Mouse (Mus musculus): ENCODE results near the gene Tspear. TPM values are rescaled to one million over a fixed set of nuclear protein-coding genes. Genes with fewer than 3 reads are reported as not detected.

Tspear gene
- polyA plus RNA-seq, 1 experiment from 2014 or later: 1.4 TPM

DNA sequence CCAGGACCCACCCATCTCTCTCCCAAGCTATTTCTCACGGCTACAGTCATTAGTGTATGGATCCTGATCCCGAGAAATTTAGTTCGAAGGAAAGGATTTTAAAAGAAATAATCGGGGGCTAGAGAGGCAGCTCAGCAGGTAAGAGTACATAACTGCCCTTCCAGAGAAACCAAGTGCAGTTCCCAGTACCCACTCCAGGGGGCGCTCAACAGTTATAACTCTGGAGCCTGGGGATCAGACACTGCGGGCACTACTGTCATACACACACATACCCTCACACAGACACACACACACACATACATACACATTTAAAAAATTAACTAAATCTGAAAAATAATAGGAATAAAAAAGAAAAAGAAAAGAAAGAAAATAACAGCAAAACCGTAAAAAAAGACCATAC, 239.8 kb downstream of the Tspear start:
- Histone ChIP-seq H3K27ac (replicated peaks) (no peak overlapping the region), H3K9ac (replicated peaks) (no peak overlapping the region), H3K4me2 (replicated peaks) (no peak overlapping the region), H3K27me3 (no peaks in the 10 kb centered on the region), H3K4me3 (no peak overlapping the region), H3K9me3 (no peaks in the 10 kb centered on the region), H3K36me3 (no peaks in the 10 kb centered on the region), H3K4me1 (no peaks in the 10 kb centered on the region)
- WGBS: 48% methylated on average over 7 of the region's 7 CpGs
- no peak for ATAC-seq (ENCODE audit: low FRiP score, low read depth)

DNA sequence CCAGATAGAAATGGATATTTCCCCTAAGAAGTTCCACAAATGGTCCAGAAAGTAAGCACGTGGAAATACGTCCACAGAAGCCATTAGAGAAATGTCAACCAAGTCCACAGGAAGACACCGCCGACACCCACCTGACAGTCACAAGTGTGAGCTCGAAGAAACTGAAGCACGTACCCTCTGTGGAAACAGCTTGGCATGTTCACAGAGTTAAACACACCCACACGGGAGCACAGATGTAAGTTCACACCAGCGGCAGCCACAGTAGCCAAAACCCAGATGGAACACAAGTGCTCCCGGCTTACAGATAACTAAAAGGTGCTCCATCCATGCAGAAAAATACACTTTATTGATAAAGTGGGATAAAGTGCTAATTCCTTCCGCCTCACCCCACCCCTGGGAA, 241.0 kb downstream of the Tspear start:
- Histone ChIP-seq H3K4me1 (no peaks in the 10 kb centered on the region), H3K9me3 (no peaks in the 10 kb centered on the region), H3K36me3 (no peaks in the 10 kb centered on the region), H3K4me3 (no peak overlapping the region), H3K27ac (replicated peaks) (no peak overlapping the region), H3K4me2 (replicated peaks) (no peak overlapping the region), H3K9ac (replicated peaks) (no peak overlapping the region), H3K27me3 (no peaks in the 10 kb centered on the region)
- 87% methylated on average over 10 of the region's 10 CpGs for WGBS
- no peak for ATAC-seq (ENCODE audit: low FRiP score, low read depth)

MicroRNA genes within 50 kb of the gene (microRNA counts, 519-probe panel; counts per million panel counts)
- microRNA mmu-miR-1930: not detected

Small RNA genes lying within 50 kb of the gene (microRNA-seq; reads per million reads assigned to microRNA genes)
- 24.1 reads per million, percentile 35 among the genes with 10 or more reads in this experiment for gene Mir1930

Other genes starting within 250 kb of the Tspear start
- gene Fam207a, start 170.8 kb upstream of the Tspear start, polyA plus RNA-seq (2016; fragmentation: Nextera tagmentation; extraction: Ambion mirVana): 46.4 and 46.5 TPM in 2 replicates
- gene Itgb2, start 156.3 kb upstream of the Tspear start, polyA plus RNA-seq (2016; fragmentation: Nextera tagmentation; extraction: Ambion mirVana): 0.81 and 0.98 TPM in 2 replicates
- 62.4 and 69.4 TPM in 2 replicates for gene Pttg1ip, start 104.8 kb upstream of the Tspear start, polyA plus RNA-seq (2016; fragmentation: Nextera tagmentation; extraction: Ambion mirVana)
- gene Sumo3, start 80.5 kb upstream of the Tspear start, polyA plus RNA-seq (2016; fragmentation: Nextera tagmentation; extraction: Ambion mirVana): 304 and 325 TPM in 2 replicates
- gene Gm49325, start 80.4 kb upstream of the Tspear start, polyA plus RNA-seq (2016; fragmentation: Nextera tagmentation; extraction: Ambion mirVana): 7.7 and 19.3 TPM in 2 replicates
- 83.6 and 84.2 TPM in 2 replicates for gene Ube2g2, start 64.3 kb upstream of the Tspear start, polyA plus RNA-seq (2016; fragmentation: Nextera tagmentation; extraction: Ambion mirVana)
- gene Gm19402, start 4.2 kb downstream of the Tspear start, polyA plus RNA-seq (2016; fragmentation: Nextera tagmentation; extraction: Ambion mirVana): not detected in 2 replicates
- not detected in 2 replicates for gene Gm9508, start 10.7 kb downstream of the Tspear start, polyA plus RNA-seq (2016; fragmentation: Nextera tagmentation; extraction: Ambion mirVana)
- gene Gm10272, start 20.1 kb downstream of the Tspear start, polyA plus RNA-seq (2016; fragmentation: Nextera tagmentation; extraction: Ambion mirVana): not detected in 2 replicates
- gene Gm10024, start 24.9 kb downstream of the Tspear start, polyA plus RNA-seq (2016; fragmentation: Nextera tagmentation; extraction: Ambion mirVana): not detected in 2 replicates
- not detected in 2 replicates for gene Gm10142, start 29.2 kb downstream of the Tspear start, polyA plus RNA-seq (2016; fragmentation: Nextera tagmentation; extraction: Ambion mirVana)
- gene Krtap12-1, start 34.0 kb downstream of the Tspear start, polyA plus RNA-seq (2016; fragmentation: Nextera tagmentation; extraction: Ambion mirVana): not detected in 2 replicates
- gene Gm10100, start 39.9 kb downstream of the Tspear start, polyA plus RNA-seq (2016; fragmentation: Nextera tagmentation; extraction: Ambion mirVana): not detected in 2 replicates
- not detected in 2 replicates for gene Gm18596, start 56.1 kb downstream of the Tspear start, polyA plus RNA-seq (2016; fragmentation: Nextera tagmentation; extraction: Ambion mirVana)
- gene Gm9736, start 64.8 kb downstream of the Tspear start, polyA plus RNA-seq (2016; fragmentation: Nextera tagmentation; extraction: Ambion mirVana): not detected in 2 replicates
- gene Gm3233, start 73.1 kb downstream of the Tspear start, polyA plus RNA-seq (2016; fragmentation: Nextera tagmentation; extraction: Ambion mirVana): not detected in 2 replicates
- gene Gm3238, start 84.8 kb downstream of the Tspear start, polyA plus RNA-seq (2016; fragmentation: Nextera tagmentation; extraction: Ambion mirVana): not detected in 2 replicates
- not detected in 2 replicates for gene Gm7138, start 90.4 kb downstream of the Tspear start, polyA plus RNA-seq (2016; fragmentation: Nextera tagmentation; extraction: Ambion mirVana)
- not detected in 2 replicates for gene Gm3250, start 96.0 kb downstream of the Tspear start, polyA plus RNA-seq (2016; fragmentation: Nextera tagmentation; extraction: Ambion mirVana)
- not detected in 2 replicates for gene Gm7137, start 101.6 kb downstream of the Tspear start, polyA plus RNA-seq (2016; fragmentation: Nextera tagmentation; extraction: Ambion mirVana)
- gene Gm9639, start 108.5 kb downstream of the Tspear start, polyA plus RNA-seq (2016; fragmentation: Nextera tagmentation; extraction: Ambion mirVana): not detected in 2 replicates
- not detected in 2 replicates for gene Gm19668, start 112.6 kb downstream of the Tspear start, polyA plus RNA-seq (2016; fragmentation: Nextera tagmentation; extraction: Ambion mirVana)
- not detected in 2 replicates for gene Gm9507, start 125.3 kb downstream of the Tspear start, polyA plus RNA-seq (2016; fragmentation: Nextera tagmentation; extraction: Ambion mirVana)
- not detected in 2 replicates for gene Gm2696, start 128.1 kb downstream of the Tspear start, polyA plus RNA-seq (2016; fragmentation: Nextera tagmentation; extraction: Ambion mirVana)
- gene Krtap10-4, start 140.5 kb downstream of the Tspear start, polyA plus RNA-seq (2016; fragmentation: Nextera tagmentation; extraction: Ambion mirVana): not detected in 2 replicates
- not detected in 2 replicates for gene Krtap10-10, start 149.4 kb downstream of the Tspear start, polyA plus RNA-seq (2016; fragmentation: Nextera tagmentation; extraction: Ambion mirVana)
- gene Gm36176, start 160.2 kb downstream of the Tspear start, polyA plus RNA-seq (2016; fragmentation: Nextera tagmentation; extraction: Ambion mirVana): not detected in 2 replicates
- not detected in 2 replicates for gene Gm10318, start 166.3 kb downstream of the Tspear start, polyA plus RNA-seq (2016; fragmentation: Nextera tagmentation; extraction: Ambion mirVana)
- gene Gm3285, start 175.4 kb downstream of the Tspear start, polyA plus RNA-seq (2016; fragmentation: Nextera tagmentation; extraction: Ambion mirVana): not detected in 2 replicates
- 5.3 and 5.6 TPM in 2 replicates for gene Lrrc3, start 216.0 kb downstream of the Tspear start, polyA plus RNA-seq (2016; fragmentation: Nextera tagmentation; extraction: Ambion mirVana)

Measured in midbrain, embryonic 12.5 days (tissue).